Mouse (Mus musculus) cerebellum, adult 9-10 months (tissue): ENCODE measurements around the gene Lmnb2.

Experiments used
- DNase-seq: peaks from one replicate; pipeline ENCODE4 v3.0.0; 2022

Lmnb2 gene

GRCm38 (mm10) chr10:80944231-80944630, 26.2 kb upstream of the Lmnb2 start:
- DNase-seq, result no peak

- no peak for DNase-seq
Observed at GRCm38 (mm10) chr10:80943701-80944100, 25.7 kb upstream of the Lmnb2 start.

GRCm38 (mm10) chr10:80942919-80943318, 24.9 kb upstream of the Lmnb2 start:
- DNase-seq, result no peak

GRCm38 (mm10) chr10:80940988-80941347, 22.9 kb upstream of the Lmnb2 start:
- no peak for DNase-seq

DNA sequence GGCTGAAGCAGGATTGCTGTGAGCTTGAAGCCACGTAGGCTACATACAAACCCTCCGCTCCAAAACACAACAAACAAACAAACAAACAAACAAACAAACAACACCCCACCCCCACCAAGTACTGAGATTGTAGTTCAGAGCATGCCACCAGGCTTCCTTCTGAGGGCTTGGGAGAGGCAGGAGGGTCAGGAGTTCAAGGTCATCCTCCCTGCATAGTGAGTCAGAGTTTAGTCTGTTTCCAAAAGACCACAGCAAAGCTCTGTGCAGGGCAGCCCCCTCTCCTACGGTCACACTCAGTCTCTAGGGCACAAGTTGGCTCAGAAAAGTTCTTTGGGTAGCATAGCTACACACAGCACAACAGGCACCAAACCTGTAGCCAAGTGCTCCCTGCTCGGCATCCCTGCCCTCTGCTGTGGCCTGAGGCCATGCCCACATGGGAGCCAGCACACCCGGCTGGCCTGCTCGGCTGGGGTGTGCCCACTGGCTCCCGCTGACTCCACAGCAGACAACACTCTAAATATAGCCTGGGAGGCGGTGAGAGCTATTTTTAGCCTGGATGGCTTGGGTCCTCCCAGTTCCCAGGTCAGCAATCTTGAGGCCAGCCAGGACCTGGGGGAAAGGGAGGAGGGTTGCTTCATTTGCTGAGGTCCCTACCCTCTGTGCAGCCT, 22.4 kb upstream of the Lmnb2 start:
- no peak for DNase-seq

DNA sequence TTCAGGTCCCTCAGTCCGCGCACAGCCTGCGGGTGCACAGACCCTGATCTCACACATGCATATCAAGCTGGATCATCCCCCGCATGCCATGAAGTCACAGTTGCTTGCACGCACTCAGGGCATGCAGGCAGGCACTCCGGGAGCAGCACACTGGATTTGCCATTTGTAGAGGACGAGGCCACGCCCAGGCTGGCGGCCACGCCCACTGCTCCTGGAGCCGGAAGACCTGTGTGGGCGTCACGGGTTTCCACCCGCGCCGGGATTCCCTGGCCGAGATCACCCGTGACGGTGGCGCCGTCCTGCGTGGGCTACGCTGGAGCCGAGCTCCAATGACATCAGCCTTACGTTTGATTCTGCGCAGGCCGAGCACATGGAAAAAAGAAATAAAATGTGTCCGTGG, 21.6 kb upstream of the Lmnb2 start:
- DNase-seq, result peak; percentile 77

DNA sequence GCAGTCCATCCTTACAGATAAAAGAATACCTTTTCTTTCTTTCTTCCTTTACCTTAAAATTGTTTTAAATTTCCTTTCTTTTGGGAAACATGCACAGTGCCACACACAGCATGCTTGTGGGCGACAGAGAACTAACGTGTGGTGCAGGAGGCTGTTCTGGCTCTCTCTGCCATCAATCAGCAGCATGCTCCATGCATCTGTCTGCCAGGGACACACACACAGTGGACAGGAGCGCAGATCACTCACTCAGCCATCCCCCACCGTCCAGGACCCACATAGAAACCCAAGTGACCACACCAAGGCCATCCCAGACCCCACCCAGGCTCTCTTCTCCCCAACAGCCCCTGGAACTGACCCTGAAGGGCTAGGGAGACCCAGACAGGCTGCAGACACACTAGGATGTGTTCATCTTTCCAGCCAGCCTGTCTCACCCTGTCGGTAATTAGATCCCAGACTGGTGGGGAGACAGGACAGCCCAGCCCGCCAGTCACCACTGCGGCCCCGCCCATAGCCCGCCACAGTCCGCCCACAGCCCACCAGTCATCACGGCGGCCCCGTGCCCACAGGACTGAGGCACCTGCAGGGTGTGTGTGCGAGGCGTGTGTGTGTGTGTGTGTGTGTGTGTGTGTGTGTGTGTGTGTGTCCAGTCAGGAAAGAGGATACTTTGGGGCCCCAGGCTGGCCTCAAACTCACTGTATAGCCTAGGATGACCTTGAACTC, 20.9 kb upstream of the Lmnb2 start:
- no peak for DNase-seq

DNA sequence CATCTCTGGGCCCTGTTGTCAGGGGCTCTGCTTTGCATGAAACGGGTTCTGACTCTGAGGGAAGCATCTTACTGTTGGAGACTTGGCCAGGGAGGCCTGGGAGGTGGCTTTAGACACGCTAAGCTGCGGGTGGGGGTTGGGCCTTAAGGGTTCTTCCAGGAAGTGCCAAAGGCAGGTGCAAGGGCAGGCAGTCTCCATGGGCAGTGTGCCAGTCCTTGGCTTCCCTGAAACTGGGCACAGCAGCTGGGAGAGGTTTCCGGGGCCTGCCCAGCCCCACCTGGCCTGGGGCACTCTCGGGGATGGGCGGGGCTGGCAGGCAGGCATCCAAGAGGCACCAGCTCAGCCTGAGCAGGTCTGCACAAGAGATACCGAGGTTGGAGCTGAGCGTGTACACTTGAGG, 19.6 kb upstream of the Lmnb2 start:
- DNase-seq, result no peak

DNA sequence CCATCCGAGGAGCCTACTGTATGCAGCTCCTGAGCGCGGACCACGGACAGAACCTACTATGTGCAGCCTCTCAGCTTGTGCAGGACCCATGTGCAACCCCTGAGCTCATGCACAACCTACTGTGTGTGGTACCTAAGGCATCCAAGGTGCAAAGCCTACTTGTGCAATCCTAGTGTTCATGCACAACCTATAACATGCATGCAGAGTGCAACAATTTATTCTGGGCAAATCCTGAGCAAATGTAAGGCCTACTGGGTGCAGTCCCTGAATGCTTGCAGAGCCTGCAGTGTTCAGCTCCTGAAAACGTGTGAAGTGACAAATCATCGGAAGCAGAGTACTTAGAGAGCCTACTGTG, 18.7 kb upstream of the Lmnb2 start:
- DNase-seq, result no peak

DNA sequence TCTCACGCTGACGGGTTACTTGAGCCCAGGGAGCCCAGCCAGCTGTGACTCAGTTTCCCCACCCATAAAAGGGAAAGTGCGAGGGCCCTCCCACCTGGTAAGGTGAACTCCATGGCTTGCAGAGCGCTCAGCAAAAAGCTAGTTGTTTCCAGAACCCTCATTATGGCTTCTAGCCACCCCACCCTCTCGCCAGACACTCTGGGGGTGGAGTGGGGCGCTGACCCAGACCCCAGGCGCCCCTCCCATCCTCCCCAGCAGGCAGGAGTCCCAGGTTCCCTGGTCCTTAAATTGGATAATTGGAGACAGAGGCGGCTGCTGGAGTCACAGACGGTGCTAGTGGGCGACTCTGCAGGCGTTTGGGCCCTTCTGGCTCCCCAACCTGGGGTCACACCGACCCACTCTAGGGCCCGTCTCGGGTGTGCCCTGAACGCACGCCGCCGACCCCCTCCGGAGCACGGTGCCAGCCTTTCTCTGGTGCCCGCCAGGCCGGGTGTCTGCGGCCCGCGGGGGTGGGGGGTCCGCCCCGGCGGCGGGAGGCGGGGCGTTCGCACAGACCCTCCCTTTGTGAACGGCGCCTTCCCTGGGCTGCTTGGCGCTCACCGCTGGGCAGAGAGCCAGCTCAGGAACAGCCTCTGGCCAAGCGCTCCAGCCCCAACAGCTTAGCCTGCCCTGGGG, 18.2 kb upstream of the Lmnb2 start:
- no peak for DNase-seq

GRCm38 (mm10) chr10:80935698-80936097, 17.7 kb upstream of the Lmnb2 start:
- DNase-seq, result no peak

- DNase-seq, result no peak
Observed at GRCm38 (mm10) chr10:80935241-80935640, 17.2 kb upstream of the Lmnb2 start.

DNA sequence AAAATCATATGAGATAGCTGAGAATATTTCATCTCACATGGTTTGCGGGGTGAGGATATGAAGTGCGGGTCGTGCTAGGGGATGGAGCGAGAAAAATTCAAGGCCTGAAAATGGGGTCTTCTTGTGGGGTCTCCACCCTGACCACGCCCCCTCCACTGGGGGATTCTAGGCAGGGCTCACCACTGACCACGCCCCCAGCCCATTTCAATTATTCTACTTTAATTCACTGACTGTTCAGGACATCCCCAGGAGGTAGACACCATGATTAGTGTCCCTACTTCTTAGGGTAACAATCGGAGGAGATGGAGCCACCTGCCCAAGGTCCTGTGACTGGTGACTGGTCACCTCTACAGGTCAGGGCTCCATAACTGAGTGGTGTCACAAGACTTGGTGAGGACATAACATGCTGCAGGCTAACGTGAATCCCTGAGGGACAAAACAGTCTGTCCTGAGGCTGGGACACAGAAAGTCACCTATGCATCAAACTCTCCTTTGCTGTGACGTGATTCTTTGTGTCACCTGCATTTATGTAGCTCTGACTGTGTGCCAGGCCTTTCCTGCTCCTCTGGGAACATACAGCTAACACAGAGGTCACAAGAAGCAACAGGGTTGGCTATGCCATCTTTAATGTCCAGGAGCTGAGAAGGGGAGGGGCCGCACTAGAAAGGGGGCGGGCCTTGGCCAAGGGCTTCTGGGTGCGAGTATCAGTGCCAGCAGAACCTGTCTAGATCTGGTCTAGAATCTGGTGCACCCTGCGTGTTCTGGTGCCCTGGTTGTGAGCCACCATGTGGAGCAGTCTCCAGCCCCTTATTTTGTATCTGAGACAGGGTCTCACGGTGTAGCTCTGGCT, 16.3 kb upstream of the Lmnb2 start:
- DNase-seq, result peak; percentile 29

GRCm38 (mm10) chr10:80933421-80933979, 15.5 kb upstream of the Lmnb2 start:
- DNase-seq, result peak; percentile 45

- DNase-seq, result peak; percentile 45
Observed at GRCm38 (mm10) chr10:80932700-80933420, 14.8 kb upstream of the Lmnb2 start.

GRCm38 (mm10) chr10:80932206-80932605, 14.2 kb upstream of the Lmnb2 start:
- peak; percentile 48 for DNase-seq

DNA sequence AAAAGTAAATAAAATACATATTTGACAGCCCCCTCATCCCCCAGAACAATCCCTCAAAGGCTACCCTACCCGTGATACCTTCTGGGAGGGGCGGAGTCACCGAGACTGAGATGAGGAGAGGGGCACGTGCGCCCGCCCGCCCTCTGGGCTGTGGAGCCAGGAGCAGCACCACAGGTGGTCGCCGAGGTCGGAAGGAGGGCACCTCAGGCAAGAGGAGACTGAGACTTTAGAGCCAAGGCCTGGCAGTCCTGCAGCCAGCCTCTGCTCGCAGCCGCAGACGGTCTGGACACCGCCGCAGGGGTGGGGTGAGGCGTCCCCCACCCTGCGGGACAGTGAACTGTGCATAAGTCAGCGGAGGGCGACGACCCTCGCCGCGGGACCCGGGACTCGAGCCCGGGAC, 13.7 kb upstream of the Lmnb2 start:
- DNase-seq, result no peak

DNA sequence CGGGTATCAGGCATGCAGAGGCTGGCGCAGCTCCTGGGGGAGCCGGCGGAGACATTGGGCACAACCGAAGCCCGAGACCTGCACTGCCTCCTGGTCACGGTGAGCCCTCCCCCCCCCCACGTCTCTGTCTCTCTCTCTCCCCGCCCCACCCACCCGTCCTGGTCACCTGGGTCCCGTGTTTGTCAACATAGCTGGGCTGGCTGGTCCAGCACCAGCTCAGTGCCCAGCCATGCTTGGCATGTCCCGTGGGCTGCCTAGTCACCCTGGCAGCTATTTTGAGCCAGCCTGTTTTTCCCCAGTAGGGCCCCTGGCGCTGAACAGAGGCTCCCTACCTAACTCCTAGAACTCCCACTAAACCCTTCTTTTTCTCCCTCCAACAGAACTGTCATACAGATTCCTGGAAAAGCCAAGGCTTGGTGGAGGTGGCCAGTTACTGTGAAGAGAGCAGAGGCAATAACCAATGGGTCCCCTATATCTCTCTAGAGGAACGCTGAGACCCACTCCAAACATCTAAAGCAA, 13.2 kb upstream of the Lmnb2 start:
- DNase-seq, result peak; percentile 55

GRCm38 (mm10) chr10:80930361-80931152, 12.5 kb upstream of the Lmnb2 start:
- peak; percentile 72 for DNase-seq

DNA sequence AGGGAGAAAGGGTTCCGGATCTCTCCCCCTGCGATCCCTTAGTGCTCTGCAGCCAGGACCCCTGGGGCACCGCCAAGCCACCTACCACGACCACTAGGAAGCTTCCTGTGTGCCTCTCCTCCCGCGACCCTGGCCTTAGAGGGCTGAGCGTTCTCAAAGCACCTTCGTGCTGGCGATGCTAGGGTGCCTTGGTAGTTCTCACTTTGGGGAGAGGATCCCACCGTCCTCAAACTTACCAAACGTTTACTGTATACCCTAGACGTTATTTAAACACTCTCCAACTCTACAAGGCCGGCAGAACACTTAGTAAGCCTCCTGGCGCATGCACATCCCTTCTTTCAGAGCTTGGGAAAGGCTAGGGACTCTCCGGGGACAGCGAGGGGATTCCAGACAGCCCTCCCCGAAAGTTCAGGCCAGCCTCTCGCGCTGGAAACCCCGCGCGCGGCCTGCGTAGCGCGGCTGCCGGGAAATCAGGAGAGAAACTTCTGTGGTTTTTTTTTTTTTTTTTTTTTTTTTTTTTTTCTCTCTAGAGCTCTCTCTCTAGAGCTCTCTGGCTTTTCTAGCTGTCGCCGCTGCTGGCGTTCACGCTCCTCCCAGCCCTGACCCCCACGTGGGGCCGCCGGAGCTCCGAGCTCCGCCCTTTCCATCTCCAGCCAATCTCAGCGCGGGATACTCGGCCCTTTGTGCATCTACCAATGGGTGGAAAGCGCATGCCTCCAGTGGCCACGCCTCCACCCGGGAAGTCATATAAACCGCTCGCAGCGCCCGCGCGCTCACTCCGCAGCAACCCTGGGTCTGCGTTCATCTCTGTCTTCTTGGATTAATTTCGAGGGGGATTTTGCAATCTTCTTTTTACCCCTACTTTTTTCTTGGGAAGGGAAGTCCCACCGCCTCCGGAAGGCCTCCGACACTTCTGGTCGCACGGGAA, 11.5 kb upstream of the Lmnb2 start, which contains the start of gene Gadd45b:
TSS of gene Gadd45b (plus strand) at position 775 of the 928 bp plus-strand sequence.
- peak; percentile 99 for DNase-seq
